Mouse (Mus musculus): ENCODE data around the gene Gm281. TPM values are rescaled to one million over a fixed set of nuclear protein-coding genes. Genes with fewer than 3 reads are reported as not detected.

Gm281 gene
- polyA plus RNA-seq, 1 experiment from 2014 or later: 0.49 TPM

- H3K4me2 ChIP-seq (ENCODE audit: low read depth, low read length): no peak overlapping the region
- ATAC-seq (ENCODE audit: low read depth) (no peak), DNase-seq (ENCODE audit: low spot score) (no peak)
- 82% methylated on average over 1 of the region's 1 CpGs for WGBS
- no peak overlapping the region for H3K27ac ChIP-seq (replicated peaks; ENCODE audit: low read depth, low read length)
- no peaks in the 10 kb centered on the region for H3K27me3 ChIP-seq (replicated peaks; ENCODE audit: control insufficient read depth, insufficient read depth, low read length)
- H3K36me3 ChIP-seq (ENCODE audit: control insufficient read depth, insufficient read depth, low read length): no peaks in the 10 kb centered on the region
- no peaks in the 10 kb centered on the region for H3K9me3 ChIP-seq (ENCODE audit: control insufficient read depth, low read length)
- H3K4me3 ChIP-seq (ENCODE audit: low read depth, low read length): no peak overlapping the region
- no peaks in the 10 kb centered on the region; the same call in 1 of the 2 replicates for H3K4me1 ChIP-seq (ENCODE audit: control insufficient read depth, insufficient read depth, low read length)
- no peak overlapping the region for H3K9ac ChIP-seq (ENCODE audit: low read depth, low read length)
Observed at GRCm38 (mm10) chr14:13906461-13906860, 7.8 kb downstream of the Gm281 start.

GRCm38 (mm10) chr14:13901611-13902067 lies 12.6 kb downstream of the Gm281 start:
- 2% methylated on average over 22 of the region's 22 CpGs for whole genome bisulfite sequencing
- no peak overlapping the region for H3K27ac ChIP-seq (replicated peaks; ENCODE audit: low read depth, low read length)
- no peaks in the 10 kb centered on the region for H3K27me3 ChIP-seq (replicated peaks; ENCODE audit: control insufficient read depth, insufficient read depth, low read length)
- H3K4me2 ChIP-seq (ENCODE audit: low read depth, low read length): peak overlapping the region; percentile 74
- no peaks in the 10 kb centered on the region for H3K9me3 ChIP-seq (ENCODE audit: control insufficient read depth, low read length)
- peak overlapping the region; percentile 48 for H3K4me3 ChIP-seq (ENCODE audit: low read depth, low read length)
- peak overlapping the region; percentile 68 for H3K9ac ChIP-seq (ENCODE audit: low read depth, low read length)
- H3K4me1 ChIP-seq (ENCODE audit: control insufficient read depth, insufficient read depth, low read length): no peaks in the 10 kb centered on the region
- DNase-seq (ENCODE audit: low spot score) (peak; percentile 85), ATAC-seq (ENCODE audit: low read depth) (peak; percentile 84)
- no peaks in the 10 kb centered on the region for H3K36me3 ChIP-seq (ENCODE audit: control insufficient read depth, insufficient read depth, low read length)

- Histone ChIP-seq H3K4me1 (ENCODE audit: control insufficient read depth, insufficient read depth, low read length) (no peaks in the 10 kb centered on the region), H3K27me3 (replicated peaks; ENCODE audit: control insufficient read depth, insufficient read depth, low read length) (no peaks in the 10 kb centered on the region), H3K36me3 (ENCODE audit: control insufficient read depth, insufficient read depth, low read length) (no peaks in the 10 kb centered on the region), H3K9ac (ENCODE audit: low read depth, low read length) (no peak overlapping the region), H3K9me3 (ENCODE audit: control insufficient read depth, low read length) (no peaks in the 10 kb centered on the region), H3K27ac (replicated peaks; ENCODE audit: low read depth, low read length) (no peak overlapping the region), H3K4me2 (ENCODE audit: low read depth, low read length) (no peak overlapping the region), H3K4me3 (ENCODE audit: low read depth, low read length) (no peak overlapping the region)
- ATAC-seq (ENCODE audit: low read depth) (no peak), DNase-seq (ENCODE audit: low spot score) (no peak)
Observed at GRCm38 (mm10) chr14:13895198-13895597, 19.1 kb downstream of the Gm281 start.

GRCm38 (mm10) chr14:13893748-13894147 lies 20.5 kb downstream of the Gm281 start:
- H3K4me2 ChIP-seq (ENCODE audit: low read depth, low read length): no peak overlapping the region
- H3K36me3 ChIP-seq (ENCODE audit: control insufficient read depth, insufficient read depth, low read length): no peaks in the 10 kb centered on the region
- ATAC-seq (ENCODE audit: low read depth) (peak; percentile 92), DNase-seq (ENCODE audit: low spot score) (no peak)
- no peak overlapping the region for H3K4me3 ChIP-seq (ENCODE audit: low read depth, low read length)
- H3K9me3 ChIP-seq (ENCODE audit: control insufficient read depth, low read length): no peaks in the 10 kb centered on the region
- H3K27me3 ChIP-seq (replicated peaks; ENCODE audit: control insufficient read depth, insufficient read depth, low read length): no peaks in the 10 kb centered on the region
- no peaks in the 10 kb centered on the region for H3K4me1 ChIP-seq (ENCODE audit: control insufficient read depth, insufficient read depth, low read length)
- no peak overlapping the region for H3K9ac ChIP-seq (ENCODE audit: low read depth, low read length)
- WGBS: 60% methylated on average over 3 of the region's 3 CpGs
- H3K27ac ChIP-seq (replicated peaks; ENCODE audit: low read depth, low read length): no peak overlapping the region

- no peak overlapping the region for H3K27ac ChIP-seq (replicated peaks; ENCODE audit: low read depth, low read length)
- H3K4me2 ChIP-seq (ENCODE audit: low read depth, low read length): no peak overlapping the region
- H3K9ac ChIP-seq (ENCODE audit: low read depth, low read length): no peak overlapping the region
- no peaks in the 10 kb centered on the region for H3K4me1 ChIP-seq (ENCODE audit: control insufficient read depth, insufficient read depth, low read length)
- H3K4me3 ChIP-seq (ENCODE audit: low read depth, low read length): no peak overlapping the region
- DNase-seq (ENCODE audit: low spot score) (peak; percentile 2), ATAC-seq (ENCODE audit: low read depth) (no peak)
- no peaks in the 10 kb centered on the region for H3K27me3 ChIP-seq (replicated peaks; ENCODE audit: control insufficient read depth, insufficient read depth, low read length)
- H3K36me3 ChIP-seq (ENCODE audit: control insufficient read depth, insufficient read depth, low read length): no peaks in the 10 kb centered on the region
- H3K9me3 ChIP-seq (ENCODE audit: control insufficient read depth, low read length): no peaks in the 10 kb centered on the region
Observed at GRCm38 (mm10) chr14:13861416-13861815, 52.9 kb downstream of the Gm281 start.

GRCm38 (mm10) chr14:13812801-13813479 lies 101.3 kb downstream of the Gm281 start:
- ATAC-seq (ENCODE audit: low read depth): peak; percentile 72
- Histone ChIP-seq H3K36me3 (ENCODE audit: control insufficient read depth, insufficient read depth, low read length) (no peaks in the 10 kb centered on the region), H3K9me3 (ENCODE audit: control insufficient read depth, low read length) (no peaks in the 10 kb centered on the region), H3K27ac (replicated peaks; ENCODE audit: low read depth, low read length) (no peak overlapping the region), H3K27me3 (replicated peaks; ENCODE audit: control insufficient read depth, insufficient read depth, low read length) (no peaks in the 10 kb centered on the region), H3K4me1 (ENCODE audit: control insufficient read depth, insufficient read depth, low read length) (no peaks in the 10 kb centered on the region), H3K4me2 (ENCODE audit: low read depth, low read length) (no peak overlapping the region), H3K9ac (ENCODE audit: low read depth, low read length) (no peak overlapping the region), H3K4me3 (ENCODE audit: low read depth, low read length) (no peak overlapping the region)
- 51% methylated on average over 3 of the region's 3 CpGs for WGBS
- DNase-seq (ENCODE audit: low spot score): peak; percentile 41

- ATAC-seq (ENCODE audit: low read depth): no peak
- H3K9me3 ChIP-seq (ENCODE audit: control insufficient read depth, low read length): no peaks in the 10 kb centered on the region
- no peak overlapping the region for H3K27ac ChIP-seq (replicated peaks; ENCODE audit: low read depth, low read length)
- 20% methylated on average over 1 of the region's 1 CpGs for WGBS
- H3K4me2 ChIP-seq (ENCODE audit: low read depth, low read length): no peak overlapping the region
- no peak overlapping the region for H3K4me3 ChIP-seq (ENCODE audit: low read depth, low read length)
- H3K27me3 ChIP-seq (replicated peaks; ENCODE audit: control insufficient read depth, insufficient read depth, low read length): no peaks in the 10 kb centered on the region
- no peak for DNase-seq (ENCODE audit: low spot score)
- no peaks in the 10 kb centered on the region for H3K36me3 ChIP-seq (ENCODE audit: control insufficient read depth, insufficient read depth, low read length)
- no peaks in the 10 kb centered on the region for H3K4me1 ChIP-seq (ENCODE audit: control insufficient read depth, insufficient read depth, low read length)
- no peak overlapping the region for H3K9ac ChIP-seq (ENCODE audit: low read depth, low read length)
Observed at GRCm38 (mm10) chr14:13790446-13790845, 123.8 kb downstream of the Gm281 start.

- ATAC-seq (ENCODE audit: low read depth): no peak
- 16% methylated on average over 1 of the region's 1 CpGs for WGBS
- H3K4me2 ChIP-seq (ENCODE audit: low read depth, low read length): no peak overlapping the region
- no peaks in the 10 kb centered on the region for H3K4me1 ChIP-seq (ENCODE audit: control insufficient read depth, insufficient read depth, low read length)
- no peak for DNase-seq (ENCODE audit: low spot score)
- H3K36me3 ChIP-seq (ENCODE audit: control insufficient read depth, insufficient read depth, low read length): no peaks in the 10 kb centered on the region
- no peaks in the 10 kb centered on the region for H3K9me3 ChIP-seq (ENCODE audit: control insufficient read depth, low read length)
- H3K4me3 ChIP-seq (ENCODE audit: low read depth, low read length): no peak overlapping the region
- no peaks in the 10 kb centered on the region for H3K27me3 ChIP-seq (replicated peaks; ENCODE audit: control insufficient read depth, insufficient read depth, low read length)
- no peak overlapping the region for H3K9ac ChIP-seq (ENCODE audit: low read depth, low read length)
- H3K27ac ChIP-seq (replicated peaks; ENCODE audit: low read depth, low read length): no peak overlapping the region
Observed at GRCm38 (mm10) chr14:13790001-13790400, 124.3 kb downstream of the Gm281 start.

- WGBS: 42% methylated on average over 4 of the region's 4 CpGs
- no peaks in the 10 kb centered on the region for H3K36me3 ChIP-seq (ENCODE audit: control insufficient read depth, insufficient read depth, low read length)
- no peaks in the 10 kb centered on the region for H3K4me1 ChIP-seq (ENCODE audit: control insufficient read depth, insufficient read depth, low read length)
- no peak overlapping the region for H3K4me2 ChIP-seq (ENCODE audit: low read depth, low read length)
- H3K27me3 ChIP-seq (replicated peaks; ENCODE audit: control insufficient read depth, insufficient read depth, low read length): no peaks in the 10 kb centered on the region
- H3K4me3 ChIP-seq (ENCODE audit: low read depth, low read length): no peak overlapping the region
- no peak overlapping the region for H3K9ac ChIP-seq (ENCODE audit: low read depth, low read length)
- ATAC-seq (ENCODE audit: low read depth): peak; percentile 47; the same call in 1 of the 2 replicates
- no peaks in the 10 kb centered on the region for H3K9me3 ChIP-seq (ENCODE audit: control insufficient read depth, low read length)
- peak; percentile 6 for DNase-seq (ENCODE audit: low spot score)
- no peak overlapping the region for H3K27ac ChIP-seq (replicated peaks; ENCODE audit: low read depth, low read length)
Observed at GRCm38 (mm10) chr14:13782970-13783369, 131.3 kb downstream of the Gm281 start.

Data from embryonic facial prominence, embryonic 14.5 days (tissue).